Mouse (Mus musculus): ENCODE results near the gene Rps9. TPM values are rescaled to one million over a fixed set of nuclear protein-coding genes. Genes with fewer than 3 reads are reported as not detected.
"Not testable (repeated sequence)": the region's sequence is repeated elsewhere in the genome, so short reads cannot be mapped to it uniquely, and the experiment has no call there.

Gene Rps9
- polyA plus RNA-seq, 1 experiment from 2014 or later: 1,748 TPM

DNA sequence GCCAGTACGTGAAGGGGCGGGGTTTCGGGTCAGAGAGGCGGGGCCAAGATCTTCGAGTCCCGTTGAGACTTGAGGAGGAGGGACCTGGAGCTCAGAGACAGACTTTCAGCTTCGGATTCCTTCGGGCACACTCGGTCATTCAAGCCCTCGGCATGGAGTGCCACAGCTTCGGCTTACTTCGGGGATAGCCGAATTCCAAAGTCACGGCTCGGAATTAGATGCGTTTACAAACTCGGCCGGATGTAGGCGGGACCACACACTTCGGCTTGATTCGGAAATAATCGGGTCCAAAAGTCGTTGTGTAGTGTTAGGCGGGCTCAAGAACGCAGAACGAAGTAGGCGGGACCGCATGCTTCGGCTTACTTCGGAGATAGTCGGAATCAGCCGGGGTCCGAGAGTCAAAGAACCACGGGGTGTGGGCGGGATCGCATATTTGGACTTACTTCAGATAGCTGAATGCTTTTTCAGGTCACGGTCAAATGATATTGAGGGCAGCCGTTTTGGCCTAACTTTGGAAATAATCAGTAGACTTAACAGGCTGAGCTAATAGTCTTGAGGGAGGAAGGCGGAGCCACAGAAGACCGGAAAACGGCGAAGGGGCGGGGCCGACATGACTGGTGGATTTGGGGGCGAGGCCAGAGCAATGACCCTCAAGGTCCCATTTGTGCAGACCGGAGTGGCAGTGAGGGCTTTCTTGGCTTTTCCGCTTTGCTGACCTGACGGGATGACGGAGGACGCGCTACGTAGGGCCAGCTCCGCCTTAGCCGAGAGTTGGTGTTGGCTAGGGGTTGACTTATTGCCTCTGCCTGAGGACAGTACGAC, 10.6 kb upstream of the Rps9 start, which contains the start of gene Mboat7:
TSS of gene Mboat7 (minus strand) at position 537 of the 822 bp plus-strand sequence.
- Histone ChIP-seq H3K4me1 (replicated peaks; ENCODE audit: control insufficient read depth, insufficient read depth, low read length) (peaks cover 12% of the 10 kb centered on the region), H3K9me3 (ENCODE audit: control insufficient read depth, low read length) (no peaks in the 10 kb centered on the region), H3K27ac (ENCODE audit: low read depth) (peak within 1 kb of the TSS; percentile 97), H3K27me3 (replicated peaks; ENCODE audit: control insufficient read depth, insufficient read depth, low read length) (no peaks in the 10 kb centered on the region), H3K4me2 (ENCODE audit: low read length) (peak within 1 kb of the TSS; percentile 77), H3K36me3 (ENCODE audit: control insufficient read depth, insufficient read depth, low read length) (peaks cover 43% of the 10 kb centered on the region), H3K4me3 (ENCODE audit: low read depth, low read length) (peak within 1 kb of the TSS; percentile 79), H3K9ac (ENCODE audit: low read length) (peak within 1 kb of the TSS; percentile 84)
- WGBS: 1% methylated on average over 55 of the region's 55 CpGs
- DNase-seq (ENCODE audit: low spot score): peak; percentile 98
- peak; percentile 88 for ATAC-seq (replicated peaks; ENCODE audit: low FRiP score, low TSS enrichment, low read depth)

GRCm38 (mm10) chr7:3693809-3694075, 10.1 kb upstream of the Rps9 start:
- DNase-seq (ENCODE audit: low spot score) (no peak), ATAC-seq (replicated peaks; ENCODE audit: low FRiP score, low TSS enrichment, low read depth) (no peak)
- Histone ChIP-seq H3K27ac (ENCODE audit: low read depth) (peak overlapping the region; percentile 97), H3K4me3 (ENCODE audit: low read depth, low read length) (peak overlapping the region; percentile 79), H3K9me3 (ENCODE audit: control insufficient read depth, low read length) (no peaks in the 10 kb centered on the region), H3K9ac (ENCODE audit: low read length) (peak overlapping the region; percentile 84), H3K4me2 (ENCODE audit: low read length) (peak overlapping the region; percentile 77), H3K27me3 (replicated peaks; ENCODE audit: control insufficient read depth, insufficient read depth, low read length) (no peaks in the 10 kb centered on the region), H3K4me1 (replicated peaks; ENCODE audit: control insufficient read depth, insufficient read depth, low read length) (peaks cover 12% of the 10 kb centered on the region), H3K36me3 (ENCODE audit: control insufficient read depth, insufficient read depth, low read length) (peaks cover 43% of the 10 kb centered on the region)
- under 1% methylated on average over 18 of the region's 18 CpGs for WGBS

GRCm38 (mm10) chr7:3694076-3694948, 9.5 kb upstream of the Rps9 start:
- Histone ChIP-seq H3K36me3 (ENCODE audit: control insufficient read depth, insufficient read depth, low read length) (peaks cover 47% of the 10 kb centered on the region), H3K4me1 (replicated peaks; ENCODE audit: control insufficient read depth, insufficient read depth, low read length) (peaks cover 12% of the 10 kb centered on the region), H3K4me2 (ENCODE audit: low read length) (peak overlapping the region; percentile 77), H3K27me3 (replicated peaks; ENCODE audit: control insufficient read depth, insufficient read depth, low read length) (no peaks in the 10 kb centered on the region), H3K9me3 (ENCODE audit: control insufficient read depth, low read length) (no peaks in the 10 kb centered on the region), H3K27ac (ENCODE audit: low read depth) (peak overlapping the region; percentile 97), H3K4me3 (ENCODE audit: low read depth, low read length) (peak overlapping the region; percentile 79), H3K9ac (ENCODE audit: low read length) (peak overlapping the region; percentile 84)
- peak; percentile 89 for DNase-seq (ENCODE audit: low spot score)
- peak; percentile 70 for ATAC-seq (replicated peaks; ENCODE audit: low FRiP score, low TSS enrichment, low read depth)
- WGBS: under 1% methylated on average over 43 of the region's 55 CpGs

DNA sequence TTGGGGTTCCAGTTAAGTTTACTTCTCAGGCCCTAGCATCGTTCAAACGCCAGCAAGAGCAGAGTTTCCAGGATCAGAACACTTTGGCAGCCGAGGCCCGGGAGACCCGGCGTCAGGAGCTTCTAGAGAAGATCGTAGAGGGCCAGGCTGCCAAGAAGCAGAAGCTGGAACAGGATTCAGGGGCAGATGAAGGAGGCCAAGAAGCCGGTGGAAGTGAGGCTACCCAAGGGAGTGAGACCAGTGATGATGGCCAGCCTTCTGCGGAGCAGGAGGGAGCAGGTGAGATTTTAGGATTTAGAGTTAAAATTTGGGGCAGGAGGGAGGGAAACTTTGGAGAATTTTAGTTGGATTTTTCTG, 8.9 kb upstream of the Rps9 start:
- not testable (repeated sequence) for DNase-seq (ENCODE audit: low spot score); H3K9me3 ChIP-seq (ENCODE audit: control insufficient read depth, low read length)
- peaks cover 51% of the 10 kb centered on the region for H3K36me3 ChIP-seq (ENCODE audit: control insufficient read depth, insufficient read depth, low read length)

GRCm38 (mm10) chr7:3698471-3698870, 5.3 kb upstream of the Rps9 start:
- DNase-seq (ENCODE audit: low spot score) (no peak), ATAC-seq (replicated peaks; ENCODE audit: low FRiP score, low TSS enrichment, low read depth) (no peak)
- Histone ChIP-seq H3K9ac (ENCODE audit: low read length) (no peak overlapping the region), H3K4me2 (ENCODE audit: low read length) (no peak overlapping the region), H3K36me3 (ENCODE audit: control insufficient read depth, insufficient read depth, low read length) (peaks cover 59% of the 10 kb centered on the region), H3K4me1 (replicated peaks; ENCODE audit: control insufficient read depth, insufficient read depth, low read length) (peaks cover 7% of the 10 kb centered on the region; the same call in 1 of the 2 replicates), H3K9me3 (ENCODE audit: control insufficient read depth, low read length) (no peaks in the 10 kb centered on the region), H3K27ac (ENCODE audit: low read depth) (no peak overlapping the region), H3K4me3 (ENCODE audit: low read depth, low read length) (no peak overlapping the region), H3K27me3 (replicated peaks; ENCODE audit: control insufficient read depth, insufficient read depth, low read length) (no peaks in the 10 kb centered on the region)
- 96% methylated on average over 6 of the region's 6 CpGs for WGBS

More for the DNA sequence above, 8.9 kb upstream of the Rps9 start:
- H3K4me2 ChIP-seq (ENCODE audit: low read length): peak overlapping the region; percentile 77
- peak overlapping the region; percentile 84 for H3K9ac ChIP-seq (ENCODE audit: low read length)
- H3K27me3 ChIP-seq (replicated peaks; ENCODE audit: control insufficient read depth, insufficient read depth, low read length); ATAC-seq (replicated peaks; ENCODE audit: low FRiP score, low TSS enrichment, low read depth): not testable (repeated sequence)
- H3K4me3 ChIP-seq (ENCODE audit: low read depth, low read length): peak overlapping the region; percentile 79
- 6% methylated on average over 9 of the region's 9 CpGs for WGBS
- peaks cover 12% of the 10 kb centered on the region for H3K4me1 ChIP-seq (replicated peaks; ENCODE audit: control insufficient read depth, insufficient read depth, low read length)
- peak overlapping the region; percentile 97 for H3K27ac ChIP-seq (ENCODE audit: low read depth)

GRCm38 (mm10) chr7:3703148-3703878, 480 bp upstream of the Rps9 start:
- DNase-seq (ENCODE audit: low spot score) (no peak), ATAC-seq (replicated peaks; ENCODE audit: low FRiP score, low TSS enrichment, low read depth) (peak; percentile 42)
- peaks cover 63% of the 10 kb centered on the region for H3K36me3 ChIP-seq (ENCODE audit: control insufficient read depth, insufficient read depth, low read length)
- H3K4me1 ChIP-seq (replicated peaks; ENCODE audit: control insufficient read depth, insufficient read depth, low read length): peaks cover 12% of the 10 kb centered on the region; the same call in 1 of the 2 replicates
- 21% methylated on average over 6 of the region's 6 CpGs for WGBS
- H3K4me3 ChIP-seq (ENCODE audit: low read depth, low read length): peak overlapping the region; percentile 93
- peak overlapping the region; percentile 96 for H3K9ac ChIP-seq (ENCODE audit: low read length)
- peak overlapping the region; percentile 96 for H3K4me2 ChIP-seq (ENCODE audit: low read length)
- H3K9me3 ChIP-seq (ENCODE audit: control insufficient read depth, low read length): no peaks in the 10 kb centered on the region
- peak overlapping the region; percentile 95 for H3K27ac ChIP-seq (ENCODE audit: low read depth)
- H3K27me3 ChIP-seq (replicated peaks; ENCODE audit: control insufficient read depth, insufficient read depth, low read length): no peaks in the 10 kb centered on the region

DNA sequence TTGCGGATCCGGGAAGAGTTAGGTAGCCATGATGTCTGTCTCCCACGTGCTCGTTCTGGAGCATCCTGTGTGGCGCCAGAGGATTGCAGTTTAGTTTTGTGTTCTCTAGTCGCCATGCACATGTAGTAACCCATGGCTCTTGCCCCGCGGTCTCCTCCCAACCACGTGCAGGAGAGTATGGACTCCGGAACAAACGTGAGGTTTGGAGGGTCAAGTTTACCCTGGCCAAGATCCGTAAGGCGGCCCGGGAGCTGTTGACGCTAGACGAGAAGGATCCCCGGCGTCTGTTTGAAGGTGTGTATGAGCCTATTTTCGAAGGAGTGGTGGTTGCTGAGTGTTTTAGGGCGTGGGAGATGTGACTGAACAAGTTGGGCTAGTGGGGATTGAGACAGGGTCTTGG, 682 bp downstream of the Rps9 start:
- WGBS: under 1% methylated on average over 20 of the region's 20 CpGs
- ATAC-seq (replicated peaks; ENCODE audit: low FRiP score, low TSS enrichment, low read depth): peak; percentile 28
- Histone ChIP-seq H3K4me3 (ENCODE audit: low read depth, low read length) (peak overlapping the region; percentile 93), H3K36me3 (ENCODE audit: control insufficient read depth, insufficient read depth, low read length) (peaks cover 53% of the 10 kb centered on the region), H3K27me3 (replicated peaks; ENCODE audit: control insufficient read depth, insufficient read depth, low read length) (no peaks in the 10 kb centered on the region), H3K9me3 (ENCODE audit: control insufficient read depth, low read length) (no peaks in the 10 kb centered on the region), H3K4me1 (replicated peaks; ENCODE audit: control insufficient read depth, insufficient read depth, low read length) (peaks cover 12% of the 10 kb centered on the region; the same call in 1 of the 2 replicates), H3K27ac (ENCODE audit: low read depth) (peak overlapping the region; percentile 95), H3K4me2 (ENCODE audit: low read length) (peak overlapping the region; percentile 96), H3K9ac (ENCODE audit: low read length) (peak overlapping the region; percentile 96)
- DNase-seq (ENCODE audit: low spot score): no peak

GRCm38 (mm10) chr7:3705461-3705860, 1.7 kb downstream of the Rps9 start:
- 6% methylated on average over 6 of the region's 7 CpGs for WGBS
- H3K9me3 ChIP-seq (ENCODE audit: control insufficient read depth, low read length); DNase-seq (ENCODE audit: low spot score); H3K27me3 ChIP-seq (replicated peaks; ENCODE audit: control insufficient read depth, insufficient read depth, low read length); ATAC-seq (replicated peaks; ENCODE audit: low FRiP score, low TSS enrichment, low read depth): not testable (repeated sequence)
- H3K4me1 ChIP-seq (replicated peaks; ENCODE audit: control insufficient read depth, insufficient read depth, low read length): peaks cover 12% of the 10 kb centered on the region; the same call in 1 of the 2 replicates
- H3K27ac ChIP-seq (ENCODE audit: low read depth): peak overlapping the region; percentile 95
- peaks cover 43% of the 10 kb centered on the region for H3K36me3 ChIP-seq (ENCODE audit: control insufficient read depth, insufficient read depth, low read length)
- peak overlapping the region; percentile 93 for H3K4me3 ChIP-seq (ENCODE audit: low read depth, low read length)
- peak overlapping the region; percentile 96 for H3K4me2 ChIP-seq (ENCODE audit: low read length)
- peak overlapping the region; percentile 96 for H3K9ac ChIP-seq (ENCODE audit: low read length)

Data from intestine, embryonic 14.5 days (tissue).